Mouse (Mus musculus) kidney, adult 2 months (tissue): Measurements from ENCODE around the gene Duox2. TPM values are rescaled to one million over a fixed set of nuclear protein-coding genes. Genes with fewer than 3 reads are reported as not detected.

Source experiments
- DNase-seq: peaks from one replicate; pipeline ENCODE4 v3.0.0; 2021
- H3K27ac ChIP-seq: fragments of 200-500 bp; 2 replicates; pipeline ENCODE4 v1.5.1; 2012; ENCODE audit warnings: low read depth, low read length, control low read depth, inconsistent platforms; ENCODE audit not compliant: insufficient read depth
- H3K27me3 ChIP-seq: fragments of 200-500 bp; replicated peaks from 2 replicates; pipeline ENCODE4 v1.6.1; 2012; ENCODE audit warnings: mild to moderate bottlenecking, moderate library complexity, low read length, inconsistent platforms; ENCODE audit not compliant: control insufficient read depth, insufficient read depth
- H3K36me3 ChIP-seq: fragments of 200-500 bp; 2 replicates; pipeline ENCODE4 v1.6.1; 2012; ENCODE audit warnings: mild to moderate bottlenecking, moderate library complexity, low read length, inconsistent platforms; ENCODE audit not compliant: control insufficient read depth, insufficient read depth
- H3K4me1 ChIP-seq: fragments of 200-500 bp; 2 replicates; pipeline ENCODE4 v1.6.1; 2011; ENCODE audit warnings: low read length; ENCODE audit not compliant: control insufficient read depth, insufficient read depth
- H3K4me3 ChIP-seq: fragments of 200-500 bp; 2 replicates; pipeline ENCODE4 v1.5.1; 2011; ENCODE audit warnings: mild to moderate bottlenecking, low read depth, low read length, control low read depth; ENCODE audit not compliant: insufficient read depth
- CTCF ChIP-seq: fragments of 200-500 bp; conservative IDR thresholded peaks from 2 replicates; pipeline ENCODE4 v1.5.1; 2011; ENCODE audit warnings: low read depth, mild to moderate bottlenecking, control low read depth, low read length, moderate library complexity, mixed read lengths; ENCODE audit not compliant: insufficient read depth, insufficient read length
- POLR2A ChIP-seq: fragments of 200-500 bp; IDR thresholded peaks from one replicate; pipeline ENCODE4 v1.6.1; 2011; ENCODE audit warnings: low read depth, low read length, control low read depth
- WGBS: fragments of 180-500 bp; shearing (Covaris S2); methylation state at CpG from one replicate; pipeline ENCODE4 v1.1.7; 2018; 5-methylcytosine and 5-hydroxymethylcytosine counted together
- polyA plus RNA-seq: library from polyadenylated mRNA; depleted of rRNA; stranded (reverse); fragments of >200 nt; gene quantifications from 2 replicates; pipeline ENCODE4 v1.2.3, GENCODE M21; 2012; rRNA removed

Duox2 gene
- polyA plus RNA-seq, 1 experiment, result 0.17 TPM

DNA sequence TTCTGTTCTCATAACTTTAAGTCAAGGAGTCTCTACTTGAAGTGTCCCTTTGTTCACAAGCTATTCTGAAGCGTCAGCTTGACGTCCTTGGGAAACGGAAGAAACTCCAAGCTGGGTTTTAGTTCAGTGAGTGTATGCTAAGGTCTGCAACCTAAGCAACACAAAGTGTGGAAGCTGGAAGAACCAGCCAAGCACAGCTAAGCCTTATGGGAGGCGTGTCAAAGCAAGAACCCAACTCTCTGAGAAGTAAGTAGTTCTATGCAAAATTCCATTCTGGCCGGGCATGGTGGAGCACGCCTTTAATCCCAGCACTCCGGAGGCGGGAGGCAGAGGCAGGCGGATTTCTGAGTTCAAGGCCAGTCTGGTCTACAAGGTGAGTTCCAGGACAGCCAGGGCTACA, 66.6 kb downstream of the Duox2 start:
- no peaks in the 10 kb centered on the region for H3K27me3 ChIP-seq
- H3K27ac ChIP-seq, result no peak overlapping the region
- H3K4me3 ChIP-seq, result no peak overlapping the region
- TF ChIP-seq CTCF (no peak), POLR2A (no peak)
- WGBS, result 92% methylated on average over 9 of the region's 9 CpGs
- DNase-seq, result no peak
- H3K36me3 ChIP-seq, result no peaks in the 10 kb centered on the region; the same call in 1 of the 2 replicates
- H3K4me1 ChIP-seq, result no peaks in the 10 kb centered on the region

DNA sequence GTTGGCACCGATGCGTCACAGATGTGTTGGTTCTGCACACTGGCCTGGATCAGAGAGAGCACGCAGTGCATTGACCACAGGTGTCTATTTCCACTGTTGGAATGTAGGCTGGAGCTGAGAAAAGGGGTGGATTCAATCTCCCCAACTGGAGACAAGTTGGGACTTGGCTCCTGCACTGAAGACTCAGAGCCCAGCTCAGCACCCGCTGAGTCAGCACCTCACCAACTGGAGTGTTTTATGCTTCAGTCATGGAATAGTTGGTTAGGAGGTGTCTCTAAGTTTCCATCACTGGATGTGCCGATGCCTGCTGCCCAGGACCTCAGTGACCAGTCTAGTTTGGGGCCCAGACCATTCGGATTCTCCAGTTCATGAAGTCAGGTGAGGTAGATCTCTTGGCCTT, 67.9 kb downstream of the Duox2 start:
- Histone ChIP-seq H3K36me3 (no peaks in the 10 kb centered on the region), H3K4me1 (no peaks in the 10 kb centered on the region), H3K27ac (no peak overlapping the region), H3K27me3 (no peaks in the 10 kb centered on the region), H3K4me3 (no peak overlapping the region)
- 73% methylated on average over 6 of the region's 6 CpGs for WGBS
- DNase-seq, result no peak
- TF ChIP-seq CTCF, result no peak
- TF ChIP-seq POLR2A, result no peak

Other genes starting within 250 kb of the Duox2 start
- 6.6 and 7.4 TPM in 2 replicates for gene Spg11, start 180.1 kb downstream of the Duox2 start, polyA plus RNA-seq
- gene B2m, start 150.8 kb downstream of the Duox2 start, polyA plus RNA-seq, result 577 and 854 TPM in 2 replicates
- 0.12 TPM in 1 of 2 replicates, not detected in the other for gene Trim69, start 137.7 kb downstream of the Duox2 start, polyA plus RNA-seq
- 0.04 TPM in 1 of 2 replicates, not detected in the other for gene Patl2, start 112.3 kb downstream of the Duox2 start, polyA plus RNA-seq
- not detected in 2 replicates for gene Terb2, start 112.2 kb downstream of the Duox2 start, polyA plus RNA-seq
- 566 and 646 TPM in 2 replicates for gene Sord, start 63.7 kb downstream of the Duox2 start, polyA plus RNA-seq
- gene Duoxa2, start 451 bp upstream of the Duox2 start, polyA plus RNA-seq, result 0.20 TPM in 1 of 2 replicates, not detected in the other
- gene Duoxa1, start 15.3 kb upstream of the Duox2 start, polyA plus RNA-seq, result 0.28 and 0.35 TPM in 2 replicates
- gene Duox1, start 17.2 kb upstream of the Duox2 start, polyA plus RNA-seq, result 0.20 and 0.31 TPM in 2 replicates
- 14.7 and 16.2 TPM in 2 replicates for gene Shf, start 70.7 kb upstream of the Duox2 start, polyA plus RNA-seq
- 0.69 and 2.0 TPM in 2 replicates for gene Slc28a2, start 128.0 kb upstream of the Duox2 start, polyA plus RNA-seq
- 0.07 and 0.20 TPM in 2 replicates for gene Gm14085, start 186.5 kb upstream of the Duox2 start, polyA plus RNA-seq